Mouse (Mus musculus) heart, embryonic 10.5 days (tissue): ENCODE data around the gene Pianp. TPM values are rescaled to one million over a fixed set of nuclear protein-coding genes. Genes with fewer than 3 reads are reported as not detected.
"Not testable (repeated sequence)": the region's sequence is repeated elsewhere in the genome, so short reads cannot be mapped to it uniquely, and the experiment has no call there.

ENCODE experiments used
- DNase-seq: peaks from one replicate; pipeline ENCODE4 v3.0.0-alpha.2; 2017; ENCODE audit warnings: low spot score
- H3K27ac ChIP-seq: fragments of 300-500 bp; sonication (generic); 2 replicates; pipeline ENCODE4 v1.5.1; 2016; ENCODE audit warnings: mild to moderate bottlenecking
- H3K27me3 ChIP-seq: fragments of 300-500 bp; sonication (generic); 2 replicates; pipeline ENCODE4 v1.6.1; 2016; ENCODE audit warnings: mild to moderate bottlenecking; ENCODE audit not compliant: poor library complexity, insufficient read depth, severe bottlenecking
- H3K36me3 ChIP-seq: fragments of 300-500 bp; sonication (generic); 2 replicates; pipeline ENCODE4 v1.6.1; 2016; ENCODE audit warnings: mild to moderate bottlenecking, moderate library complexity
- H3K4me1 ChIP-seq: fragments of 300-500 bp; sonication (generic); 2 replicates; pipeline ENCODE4 v1.6.1; 2016; ENCODE audit warnings: mild to moderate bottlenecking
- H3K4me3 ChIP-seq: fragments of 300-500 bp; sonication (generic); 2 replicates; pipeline ENCODE4 v1.5.1; 2016; ENCODE audit warnings: mild to moderate bottlenecking, moderate library complexity
- H3K9me3 ChIP-seq: fragments of 300-500 bp; sonication (generic); 2 replicates; pipeline ENCODE4 v1.6.1; 2016; ENCODE audit warnings: mild to moderate bottlenecking, moderate library complexity
- WGBS: fragments of 180-500 bp; shearing (Covaris S2); methylation state at CpG from one replicate; pipeline ENCODE4 v1.1.7; 2016; 5-methylcytosine and 5-hydroxymethylcytosine counted together
- polyA plus RNA-seq: library from polyadenylated mRNA; unstranded; fragments of >200 nt; fragmentation: Nextera tagmentation; extraction: Ambion mirVana; gene quantifications from 2 replicates; pipeline ENCODE4 v1.2.1, GENCODE M21; 2016

The Pianp gene
- polyA plus RNA-seq, 1 experiment from 2014 or later: not detected

DNA sequence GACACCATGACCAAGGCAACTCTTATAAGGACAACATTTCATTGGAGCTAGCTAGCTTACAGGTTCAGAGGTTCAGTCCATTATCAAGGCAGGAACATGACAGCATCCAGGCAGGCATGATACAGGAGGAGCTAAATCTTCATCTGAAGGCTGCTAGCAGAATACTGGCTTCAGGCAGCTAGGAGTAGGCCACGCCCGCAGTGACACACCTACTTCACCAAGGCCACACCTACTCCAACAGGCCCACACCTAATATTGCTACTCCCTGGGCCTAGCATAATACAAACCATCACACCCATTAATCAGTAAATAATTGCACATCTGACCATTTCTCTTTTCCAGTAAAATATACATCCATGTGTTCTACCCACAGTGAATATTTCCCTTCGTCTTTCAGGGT is 21.2 kb downstream of the Pianp start:
- 93% methylated on average over 3 of the region's 3 CpGs for WGBS

DNA sequence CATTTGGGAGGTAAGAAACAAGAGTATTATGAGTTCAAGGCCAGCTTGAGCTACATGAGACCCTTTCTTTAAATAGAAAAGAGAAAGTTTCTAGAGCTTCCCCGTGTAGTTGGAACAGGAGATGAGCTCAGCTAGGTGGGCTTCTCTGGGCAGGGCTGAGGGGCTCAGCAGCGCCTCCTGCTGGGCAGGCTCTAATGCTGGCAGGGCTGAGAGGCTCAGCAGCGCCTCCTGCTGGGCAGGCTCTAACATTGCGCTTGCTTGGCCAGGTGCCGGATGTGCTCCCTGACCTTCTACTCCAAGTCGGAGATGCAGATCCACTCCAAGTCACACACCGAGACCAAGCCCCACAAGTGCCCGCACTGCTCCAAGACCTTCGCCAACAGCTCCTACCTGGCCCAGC is 34.0 kb downstream of the Pianp start:
- WGBS: 39% methylated on average over 7 of the region's 9 CpGs
- not testable (repeated sequence) for H3K27ac ChIP-seq, H3K4me3 ChIP-seq, H3K27me3 ChIP-seq, H3K9me3 ChIP-seq, H3K4me1 ChIP-seq
- DNase-seq: peak; percentile 77
- peaks cover 77% of the 10 kb centered on the region for H3K36me3 ChIP-seq

More for the DNA sequence above, 21.2 kb downstream of the Pianp start:
- Histone ChIP-seq H3K4me1 (no peaks in the 10 kb centered on the region), H3K27me3 (no peaks in the 10 kb centered on the region), H3K27ac (no peak overlapping the region), H3K4me3 (no peak overlapping the region), H3K36me3 (peaks cover 80% of the 10 kb centered on the region), H3K9me3 (no peaks in the 10 kb centered on the region)
- no peak for DNase-seq

DNA sequence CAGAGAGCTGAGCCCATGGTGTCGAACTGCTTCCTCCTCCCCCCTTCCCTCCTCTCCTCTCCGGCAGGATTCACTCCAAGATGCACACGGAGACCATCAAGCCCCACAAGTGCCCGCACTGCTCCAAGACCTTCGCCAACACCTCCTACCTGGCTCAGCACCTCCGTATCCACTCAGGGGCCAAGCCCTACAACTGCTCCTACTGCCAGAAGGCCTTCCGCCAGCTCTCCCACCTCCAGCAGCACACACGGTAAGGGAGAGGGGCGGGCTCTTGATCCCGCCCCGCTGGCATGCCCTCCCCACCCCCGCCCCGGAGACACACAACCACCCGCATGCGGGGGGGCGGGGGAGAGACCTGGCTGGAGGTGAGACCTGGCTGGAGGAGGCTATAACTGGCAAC is 35.1 kb downstream of the Pianp start:
- Histone ChIP-seq H3K4me3 (no peak overlapping the region), H3K4me1 (no peaks in the 10 kb centered on the region), H3K27me3 (no peaks in the 10 kb centered on the region), H3K27ac (no peak overlapping the region), H3K9me3 (no peaks in the 10 kb centered on the region), H3K36me3 (peaks cover 76% of the 10 kb centered on the region)
- DNase-seq: peak; percentile 74
- 86% methylated on average over 16 of the region's 16 CpGs for WGBS

DNA sequence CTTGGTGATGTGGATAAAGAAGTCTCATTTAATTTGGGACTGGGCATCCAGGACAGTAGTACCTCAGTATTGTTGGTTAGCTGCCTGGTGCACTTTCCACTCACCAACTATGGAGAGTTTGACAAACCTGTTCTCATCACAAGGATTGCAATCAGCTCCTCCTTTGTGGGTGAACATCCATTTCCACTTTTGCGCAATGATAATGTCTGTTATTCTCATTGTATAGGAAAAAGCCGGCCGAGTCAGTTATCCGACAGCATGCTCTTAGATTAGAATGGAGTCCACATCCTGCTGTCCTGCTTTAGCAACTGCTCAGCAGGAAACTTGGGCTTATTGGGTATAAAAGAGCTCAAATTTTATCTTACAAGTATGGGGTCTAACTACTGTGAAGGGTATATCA is 42.2 kb downstream of the Pianp start:
- WGBS: 80% methylated on average over 4 of the region's 4 CpGs
- peak overlapping the region; percentile 86 for H3K27ac ChIP-seq
- H3K27me3 ChIP-seq: no peaks in the 10 kb centered on the region
- H3K36me3 ChIP-seq: peaks cover 43% of the 10 kb centered on the region
- H3K4me1 ChIP-seq: peaks cover 9% of the 10 kb centered on the region; the same call in 1 of the 2 replicates
- peak overlapping the region; percentile 75; the same call in 1 of the 2 replicates for H3K4me3 ChIP-seq
- H3K9me3 ChIP-seq: no peaks in the 10 kb centered on the region
- no peak for DNase-seq

DNA sequence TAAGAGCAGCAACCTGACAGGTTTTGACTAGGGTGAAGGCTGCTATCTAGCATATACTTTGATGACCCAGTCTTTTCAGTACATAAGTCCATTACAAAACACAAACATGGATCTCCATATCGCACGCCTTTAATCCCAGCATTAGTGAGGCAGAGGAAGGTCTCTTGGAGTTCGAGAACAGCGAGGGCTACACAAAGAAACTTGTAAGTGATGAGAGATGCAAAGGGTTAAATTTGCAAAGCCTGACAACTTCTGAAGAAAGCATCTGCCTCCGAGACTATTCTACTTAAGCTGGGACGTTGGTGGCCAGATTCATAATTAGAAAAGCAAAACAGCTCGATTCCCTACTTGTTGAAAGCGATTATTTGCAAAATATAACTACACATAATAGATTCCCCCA is 42.6 kb downstream of the Pianp start:
- H3K27ac ChIP-seq: peak overlapping the region; percentile 86
- H3K4me3 ChIP-seq: peak overlapping the region; percentile 75
- no peaks in the 10 kb centered on the region for H3K27me3 ChIP-seq
- 5% methylated on average over 8 of the region's 8 CpGs for WGBS
- H3K36me3 ChIP-seq: peaks cover 43% of the 10 kb centered on the region
- H3K4me1 ChIP-seq: peaks cover 9% of the 10 kb centered on the region; the same call in 1 of the 2 replicates
- H3K9me3 ChIP-seq: no peaks in the 10 kb centered on the region
- DNase-seq: no peak

DNA sequence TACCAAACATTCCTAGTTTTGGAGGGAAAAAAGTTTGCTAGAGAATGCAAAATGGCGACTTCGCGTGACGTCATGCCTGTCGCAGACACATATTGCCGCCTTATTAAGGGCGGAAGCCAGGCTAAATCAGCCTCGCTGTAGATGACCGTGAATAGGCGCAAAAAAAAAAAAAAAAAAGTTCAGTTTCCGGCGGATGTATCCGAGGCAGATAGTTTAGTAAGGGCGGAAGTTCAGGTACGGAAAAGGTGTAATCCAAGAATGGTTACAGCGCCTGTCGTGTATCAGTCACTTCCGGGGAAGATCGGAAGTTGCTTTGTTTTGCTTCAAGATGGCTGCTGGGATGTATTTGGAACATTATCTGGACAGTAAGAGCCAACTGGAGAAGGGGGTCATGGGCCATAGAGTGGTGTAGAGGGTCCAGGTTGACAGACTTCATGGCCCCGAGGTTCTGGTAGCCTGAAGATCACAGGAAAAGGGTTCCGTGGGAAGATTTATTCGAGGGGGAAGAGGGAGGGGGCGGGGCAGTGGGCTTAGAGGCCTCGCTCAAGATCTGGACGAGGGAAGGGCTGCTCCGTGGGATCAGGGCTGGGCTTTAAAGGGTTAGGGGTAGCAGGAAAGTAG is 43.1 kb downstream of the Pianp start, which contains the start of gene Ing4:
TSS of gene Ing4 (plus strand) at position 228 of the 621 bp plus-strand sequence.
- Histone ChIP-seq H3K4me1 (peaks cover 9% of the 10 kb centered on the region; the same call in 1 of the 2 replicates), H3K4me3 (peak within 1 kb of the TSS; percentile 75), H3K27me3 (no peaks in the 10 kb centered on the region), H3K36me3 (peaks cover 43% of the 10 kb centered on the region), H3K27ac (peak within 1 kb of the TSS; percentile 90), H3K9me3 (no peaks in the 10 kb centered on the region)
- DNase-seq: peak; percentile 96
- under 1% methylated on average over 26 of the region's 26 CpGs for WGBS

DNA sequence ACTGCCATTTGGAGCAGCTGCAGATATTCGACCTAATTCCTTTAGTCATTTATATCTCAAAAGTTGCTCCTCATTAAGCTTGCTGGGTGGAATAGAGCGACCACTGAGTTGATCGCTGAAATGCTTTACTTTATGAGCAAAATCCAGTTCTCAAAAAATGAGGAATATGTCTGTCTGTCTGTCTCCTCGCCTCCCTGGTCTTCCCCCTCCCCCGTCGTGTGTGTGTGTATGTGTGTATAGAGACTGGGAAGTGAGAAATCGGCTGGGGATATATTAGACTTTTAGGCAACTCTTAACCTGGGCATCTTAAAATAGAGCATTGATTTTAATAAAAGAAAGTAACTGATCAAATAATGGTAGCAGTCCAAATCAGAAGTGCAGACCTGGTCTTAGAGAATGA is 43.7 kb downstream of the Pianp start:
- peaks cover 43% of the 10 kb centered on the region for H3K36me3 ChIP-seq

DNA sequence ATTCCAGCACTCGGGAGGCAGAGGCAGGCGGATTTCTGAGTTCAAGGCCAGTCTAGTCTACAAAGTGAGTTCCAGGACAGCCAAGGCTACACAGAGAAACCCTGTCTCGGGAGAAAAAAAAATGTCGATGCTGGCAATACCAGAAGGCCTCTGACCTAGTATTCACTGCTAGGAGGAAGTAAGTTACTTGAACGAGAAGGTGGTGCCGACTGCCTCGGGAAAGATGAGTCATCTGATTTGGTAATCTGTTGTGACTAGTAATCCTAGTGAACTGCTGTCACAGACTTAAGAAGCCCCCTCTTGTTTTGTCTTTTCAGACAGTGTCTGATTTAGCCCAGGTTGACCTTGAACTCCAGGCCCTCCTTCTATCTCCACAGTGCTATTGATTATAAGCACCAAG is 44.6 kb downstream of the Pianp start:
- no peaks in the 10 kb centered on the region for H3K27me3 ChIP-seq
- peaks cover 9% of the 10 kb centered on the region; the same call in 1 of the 2 replicates for H3K4me1 ChIP-seq
- no peaks in the 10 kb centered on the region for H3K9me3 ChIP-seq
- 83% methylated on average over 7 of the region's 7 CpGs for WGBS
- no peak overlapping the region for H3K4me3 ChIP-seq
- H3K27ac ChIP-seq: no peak overlapping the region
- H3K36me3 ChIP-seq: peaks cover 41% of the 10 kb centered on the region
- DNase-seq: no peak

More for the DNA sequence above, 43.7 kb downstream of the Pianp start:
- no peaks in the 10 kb centered on the region for H3K27me3 ChIP-seq
- H3K4me3 ChIP-seq: peak overlapping the region; percentile 75
- H3K27ac ChIP-seq: peak overlapping the region; percentile 90
- 19% methylated on average over 7 of the region's 7 CpGs for WGBS
- H3K4me1 ChIP-seq: peaks cover 9% of the 10 kb centered on the region; the same call in 1 of the 2 replicates
- no peaks in the 10 kb centered on the region for H3K9me3 ChIP-seq
- DNase-seq: no peak

DNA sequence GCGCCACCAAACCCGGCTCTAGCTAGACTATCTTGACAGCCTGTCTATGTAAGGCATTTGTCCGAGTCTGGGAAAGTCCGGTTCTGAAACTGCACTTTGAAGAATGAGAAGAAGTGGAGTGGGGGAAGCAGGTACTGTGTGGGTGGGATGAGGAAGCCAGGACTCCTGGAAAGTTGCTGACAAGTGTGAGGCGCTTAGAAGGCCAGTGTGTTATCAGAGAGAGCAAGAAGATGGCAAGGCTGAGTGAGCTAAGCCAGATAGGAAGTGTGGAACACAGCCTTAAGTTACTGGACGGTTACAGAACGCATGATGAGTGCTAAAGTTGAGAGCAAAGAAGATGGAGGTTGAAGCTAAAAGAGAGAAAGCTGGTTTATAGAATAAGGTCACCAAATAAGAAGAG is 45.6 kb downstream of the Pianp start:
- WGBS: 81% methylated on average over 7 of the region's 7 CpGs
- DNase-seq: no peak
- H3K9me3 ChIP-seq: no peaks in the 10 kb centered on the region
- no peak overlapping the region for H3K4me3 ChIP-seq
- no peaks in the 10 kb centered on the region for H3K27me3 ChIP-seq
- no peak overlapping the region for H3K27ac ChIP-seq
- H3K36me3 ChIP-seq: peaks cover 41% of the 10 kb centered on the region
- peaks cover 9% of the 10 kb centered on the region; the same call in 1 of the 2 replicates for H3K4me1 ChIP-seq

DNA sequence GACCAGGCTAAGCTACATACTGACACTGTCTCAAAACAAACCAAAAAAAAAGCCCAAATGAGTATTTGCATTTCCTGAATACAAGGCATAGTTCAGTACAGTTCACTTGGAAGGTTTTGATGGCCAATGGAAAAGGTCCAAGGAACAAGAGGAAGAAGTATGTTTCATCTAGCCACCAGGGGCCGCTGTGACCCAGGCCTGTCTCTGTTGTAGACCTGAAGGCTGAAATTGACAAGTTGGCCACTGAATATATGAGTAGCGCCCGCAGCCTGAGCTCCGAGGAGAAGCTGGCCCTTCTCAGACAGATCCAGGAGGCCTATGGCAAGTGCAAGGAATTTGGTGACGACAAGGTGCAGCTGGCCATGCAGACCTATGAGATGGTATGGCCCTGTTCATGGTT is 50.2 kb downstream of the Pianp start:
- H3K4me1 ChIP-seq: peaks cover 5% of the 10 kb centered on the region; the same call in 1 of the 2 replicates
- no peaks in the 10 kb centered on the region for H3K9me3 ChIP-seq
- no peak overlapping the region for H3K27ac ChIP-seq
- WGBS: 38% methylated on average over 5 of the region's 5 CpGs
- peaks cover 81% of the 10 kb centered on the region for H3K36me3 ChIP-seq
- peak; percentile 90 for DNase-seq
- H3K4me3 ChIP-seq: no peak overlapping the region
- peaks cover 4% of the 10 kb centered on the region; the same call in 1 of the 2 replicates for H3K27me3 ChIP-seq

DNA sequence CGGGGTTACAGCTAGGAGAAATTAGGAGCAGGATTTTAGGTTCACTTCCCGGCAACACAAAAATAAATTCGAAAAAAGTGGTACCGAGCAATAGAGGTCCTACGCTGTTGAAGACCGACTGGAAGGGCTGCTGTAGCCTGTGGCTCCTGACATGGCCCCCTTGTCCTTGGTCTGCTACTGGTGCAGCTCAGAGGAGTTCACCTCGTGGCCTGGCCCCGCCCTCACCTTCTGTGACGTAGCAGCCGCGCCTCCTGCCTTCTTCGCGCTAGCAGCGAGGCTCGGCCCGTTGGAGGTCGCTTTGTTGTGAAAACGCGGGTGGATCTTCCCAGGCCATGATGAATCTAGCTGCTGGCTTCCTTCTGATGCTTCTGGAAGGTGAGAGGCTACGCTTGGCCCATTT is 53.2 kb downstream of the Pianp start, which contains the start of gene Acrbp:
TSS of gene Acrbp (plus strand) at position 12 of the 400 bp plus-strand sequence.
- Histone ChIP-seq H3K4me1 (peaks cover 5% of the 10 kb centered on the region; the same call in 1 of the 2 replicates), H3K27me3 (peaks cover 4% of the 10 kb centered on the region; the same call in 1 of the 2 replicates), H3K27ac (no peak within 1 kb of the TSS), H3K36me3 (peaks cover 90% of the 10 kb centered on the region), H3K4me3 (no peak within 1 kb of the TSS), H3K9me3 (no peaks in the 10 kb centered on the region)
- no peak for DNase-seq
- WGBS: 35% methylated on average over 20 of the region's 20 CpGs

DNA sequence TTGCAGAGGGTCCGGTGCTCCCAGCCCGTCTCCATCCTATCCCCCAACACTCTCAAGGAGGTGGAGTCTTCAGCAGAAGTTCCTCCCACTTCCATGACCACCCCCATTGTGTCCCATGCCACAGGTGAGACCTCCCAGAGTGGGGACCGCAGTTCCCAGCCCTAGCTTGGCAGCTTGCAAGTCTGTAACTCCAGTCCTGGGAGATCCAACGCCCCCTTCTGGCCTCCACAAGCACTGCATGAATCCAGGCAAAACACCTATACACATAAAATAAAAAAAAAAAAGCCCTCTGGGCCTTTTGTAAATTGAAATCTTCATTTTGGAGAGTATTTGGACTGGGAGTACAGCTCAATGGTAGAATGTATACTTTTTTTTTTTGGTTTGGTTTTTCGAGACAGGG is 54.7 kb downstream of the Pianp start:
- H3K27me3 ChIP-seq: peaks cover 4% of the 10 kb centered on the region; the same call in 1 of the 2 replicates
- H3K4me1 ChIP-seq: peaks cover 5% of the 10 kb centered on the region; the same call in 1 of the 2 replicates
- no peak overlapping the region for H3K27ac ChIP-seq
- no peaks in the 10 kb centered on the region for H3K9me3 ChIP-seq
- no peak overlapping the region for H3K4me3 ChIP-seq
- 57% methylated on average over 5 of the region's 5 CpGs for WGBS
- DNase-seq: no peak
- peaks cover 78% of the 10 kb centered on the region for H3K36me3 ChIP-seq
